Mouse (Mus musculus) heart, postnatal 0 days (tissue): ENCODE measurements around the gene Tax1bp3. TPM values are rescaled to one million over a fixed set of nuclear protein-coding genes. Genes with fewer than 3 reads are reported as not detected.

Source experiments
- ATAC-seq: fragments of 200-750 bp; cut with Nextera tagmentation; 2 replicates; pipeline ENCODE4 v1.8.0; 2017; ENCODE audit warnings: low read depth, moderate number of reproducible peaks, moderate library complexity; ENCODE audit not compliant: insufficient read depth
- DNase-seq: peaks from one replicate; pipeline ENCODE4 v3.0.0-alpha.2; 2016; ENCODE audit warnings: low spot score
- H3K27ac ChIP-seq: fragments of 300-500 bp; sonication (generic); 2 replicates; pipeline ENCODE4 v1.5.1; 2014; ENCODE audit warnings: low read depth, mild to moderate bottlenecking
- H3K27me3 ChIP-seq: fragments of 300-500 bp; sonication (generic); 2 replicates; pipeline ENCODE4 v1.6.1; 2014; ENCODE audit warnings: low read length, mixed read lengths; ENCODE audit not compliant: control insufficient read depth, insufficient read depth
- H3K36me3 ChIP-seq: fragments of 300-500 bp; sonication (generic); replicated peaks from 2 replicates; pipeline ENCODE4 v1.6.1; 2014; ENCODE audit warnings: low read length, mixed read lengths; ENCODE audit not compliant: control insufficient read depth, insufficient read depth
- H3K4me1 ChIP-seq: fragments of 300-500 bp; sonication (generic); 2 replicates; pipeline ENCODE4 v1.6.1; 2014; ENCODE audit warnings: antibody characterized with exemption; ENCODE audit not compliant: control insufficient read depth, insufficient read depth
- H3K4me2 ChIP-seq: fragments of 300-500 bp; sonication (generic); 2 replicates; pipeline ENCODE4 v1.6.1; 2014; ENCODE audit warnings: low read depth, mild to moderate bottlenecking, low read length, moderate library complexity
- H3K4me3 ChIP-seq: fragments of 300-500 bp; sonication (generic); 2 replicates; pipeline ENCODE4 v1.5.1; 2014; ENCODE audit warnings: low read depth, low read length
- H3K9ac ChIP-seq: fragments of 300-500 bp; sonication (generic); replicated peaks from 2 replicates; pipeline ENCODE4 v1.6.1; 2014; ENCODE audit warnings: low read depth, low read length, mixed read lengths
- H3K9me3 ChIP-seq: fragments of 300-500 bp; sonication (generic); replicated peaks from 2 replicates; pipeline ENCODE4 v1.6.1; 2016; ENCODE audit warnings: low read length; ENCODE audit not compliant: control insufficient read depth
- CTCF ChIP-seq: IDR thresholded peaks from 2 replicates; pipeline ENCODE4 v1.5.1; 2016; ENCODE audit warnings: antibody characterized with exemption, control low read depth, low read depth
- EP300 ChIP-seq: IDR thresholded peaks from 2 replicates; pipeline ENCODE4 v1.6.1; 2016; ENCODE audit warnings: antibody characterized with exemption, low read depth
- WGBS: fragments of 180-500 bp; shearing (Covaris S2); extraction: QIAGEN DNeasy Blood & Tissue Kit; methylation state at CpG from one replicate; pipeline ENCODE4 v1.1.7; 2014; 5-methylcytosine and 5-hydroxymethylcytosine counted together
- polyA plus RNA-seq: library from polyadenylated mRNA; unstranded; fragments of >200 nt; fragmentation: Nextera tagmentation; extraction: Ambion mirVana; gene quantifications from 2 replicates; pipeline ENCODE4 v1.2.1, GENCODE M21; 2015
- total RNA-seq: library from RNA; depleted of rRNA; stranded (reverse); fragments of >200 nt; gene quantifications from 2 replicates; pipeline ENCODE4 v1.2.3, GENCODE M21; 2014; ENCODE audit warnings: low replicate concordance

The Tax1bp3 gene
- total and polyA plus RNA-seq, 2 experiments from 2014 or later: 103 to 217 TPM

DNA sequence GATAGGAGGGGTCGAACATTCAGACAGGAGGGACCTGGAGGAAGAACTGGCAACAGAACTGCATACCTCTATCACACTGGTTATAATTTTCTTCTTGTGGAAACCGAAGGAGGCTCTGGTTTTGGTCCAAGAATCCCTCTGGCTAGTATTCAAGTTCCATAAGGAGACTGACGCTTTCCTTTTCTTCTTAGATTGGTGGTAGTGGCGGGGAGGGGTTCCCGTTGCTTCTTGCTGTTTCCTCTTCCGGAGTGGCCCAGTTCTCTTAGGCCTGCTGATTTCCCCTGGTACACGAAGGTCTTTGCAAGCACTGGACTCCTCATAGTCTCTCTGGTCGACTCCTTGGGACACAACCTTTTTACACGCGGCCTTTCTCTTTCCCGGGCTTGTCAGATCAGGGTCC lies 39.8 kb upstream of the Tax1bp3 start:
- peak overlapping the region; percentile 62 for H3K9ac ChIP-seq
- peak overlapping the region; percentile 90 for H3K4me2 ChIP-seq
- peaks cover 13% of the 10 kb centered on the region; the same call in 1 of the 2 replicates for H3K36me3 ChIP-seq
- peaks cover 30% of the 10 kb centered on the region for H3K4me1 ChIP-seq
- ATAC-seq (no peak), DNase-seq (peak; percentile 23)
- H3K9me3 ChIP-seq: no peaks in the 10 kb centered on the region
- TF ChIP-seq CTCF (no peak), EP300 (no peak)
- H3K4me3 ChIP-seq: peak overlapping the region; percentile 83
- H3K27me3 ChIP-seq: no peaks in the 10 kb centered on the region
- WGBS: 7% methylated on average over 11 of the region's 11 CpGs
- H3K27ac ChIP-seq: no peak overlapping the region

GRCm38 (mm10) chr11:73137591-73138501 lies 39.0 kb upstream of the Tax1bp3 start, which contains the start of gene Haspin:
Gene Haspin (minus strand): TSS chr11:73138294.
- Histone ChIP-seq H3K36me3 (peaks cover 10% of the 10 kb centered on the region; the same call in 1 of the 2 replicates), H3K27me3 (no peaks in the 10 kb centered on the region), H3K4me1 (peaks cover 30% of the 10 kb centered on the region), H3K9ac (peak within 1 kb of the TSS; percentile 62), H3K4me3 (peak within 1 kb of the TSS; percentile 83), H3K4me2 (peak within 1 kb of the TSS; percentile 90), H3K27ac (0 out of 2 replicates have a peak within 1 kb of the TSS, but pooled peaks have one; percentile 8), H3K9me3 (no peaks in the 10 kb centered on the region)
- TF ChIP-seq EP300: peak; percentile 97
- TF ChIP-seq CTCF: peak; percentile 94
- DNase-seq (peak; percentile 84), ATAC-seq (peak; percentile 96)
- WGBS: under 1% methylated on average over 82 of the region's 84 CpGs

GRCm38 (mm10) chr11:73144261-73144681 lies 32.6 kb upstream of the Tax1bp3 start:
- Histone ChIP-seq H3K36me3 (no peaks in the 10 kb centered on the region), H3K27ac (no peak overlapping the region), H3K4me3 (no peak overlapping the region), H3K27me3 (no peaks in the 10 kb centered on the region), H3K4me2 (no peak overlapping the region), H3K9me3 (no peaks in the 10 kb centered on the region), H3K4me1 (no peaks in the 10 kb centered on the region), H3K9ac (no peak overlapping the region)
- TF ChIP-seq CTCF: no peak
- no peak for TF ChIP-seq EP300
- peak; percentile 67 for ATAC-seq
- WGBS: 67% methylated on average over 1 of the region's 1 CpGs
- DNase-seq: no peak

GRCm38 (mm10) chr11:73146026-73146974 lies 30.6 kb upstream of the Tax1bp3 start:
- DNase-seq: no peak
- H3K9me3 ChIP-seq: no peaks in the 10 kb centered on the region
- no peak overlapping the region for H3K4me3 ChIP-seq
- ATAC-seq: no peak
- H3K27ac ChIP-seq: no peak overlapping the region
- no peaks in the 10 kb centered on the region for H3K36me3 ChIP-seq
- no peaks in the 10 kb centered on the region for H3K4me1 ChIP-seq
- no peak for TF ChIP-seq EP300
- TF ChIP-seq CTCF: no peak
- H3K9ac ChIP-seq: no peak overlapping the region
- no peak overlapping the region for H3K4me2 ChIP-seq
- 53% methylated on average over 11 of the region's 11 CpGs for WGBS
- no peaks in the 10 kb centered on the region for H3K27me3 ChIP-seq

DNA sequence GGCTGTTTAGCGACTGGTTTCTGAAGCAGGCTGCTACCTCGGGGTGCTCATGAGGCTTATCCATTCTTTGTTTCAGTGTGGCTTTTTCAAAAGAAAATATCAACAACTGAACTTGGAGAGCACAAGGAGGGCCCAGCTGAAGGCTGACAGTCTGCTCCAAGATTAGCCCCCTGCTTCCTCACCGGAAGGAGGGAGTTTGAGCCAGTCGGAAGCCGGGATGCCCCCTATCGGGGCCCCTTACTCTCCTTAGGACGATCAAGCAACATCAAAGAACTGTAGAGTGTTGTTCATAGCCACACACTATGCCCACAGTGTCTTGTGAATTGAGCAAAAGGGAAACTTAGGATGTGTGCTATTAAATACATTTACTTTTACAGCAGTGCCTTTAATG lies 29.9 kb upstream of the Tax1bp3 start:
- ATAC-seq (no peak), DNase-seq (no peak)
- no peaks in the 10 kb centered on the region for H3K36me3 ChIP-seq
- no peak for TF ChIP-seq CTCF
- no peak for TF ChIP-seq EP300
- H3K4me1 ChIP-seq: no peaks in the 10 kb centered on the region
- H3K27me3 ChIP-seq: no peaks in the 10 kb centered on the region
- H3K4me2 ChIP-seq: no peak overlapping the region
- 45% methylated on average over 7 of the region's 7 CpGs for WGBS
- no peak overlapping the region for H3K4me3 ChIP-seq
- no peaks in the 10 kb centered on the region for H3K9me3 ChIP-seq
- no peak overlapping the region for H3K27ac ChIP-seq
- no peak overlapping the region for H3K9ac ChIP-seq
